Mouse (Mus musculus) lung, adult 10 weeks (tissue): Measurements from ENCODE around the gene Sri. TPM values are rescaled to one million over a fixed set of nuclear protein-coding genes. Genes with fewer than 3 reads are reported as not detected.

ENCODE experiments used
- polyA plus RNA-seq: library from polyadenylated mRNA; stranded (reverse); fragments of 350-450 nt; fragmentation: Illumina TruSeq; extraction: RNeasy Lipid Tissue Mini Kit (QIAGEN cat#74804); gene quantifications from one replicate; pipeline ENCODE4 v1.2.3, GENCODE M21; 2014; ENCODE audit warnings: low read depth, low replicate concordance; ENCODE audit not compliant: insufficient read depth

Sri gene
- polyA plus RNA-seq: 159 TPM

GRCm38 (mm10) chr5:8045855-8046254 lies at the start of gene Sri:
TSS of gene Sri (plus strand) at chr5:8046078.

Other genes starting within 250 kb of the Sri start
- 8.9 TPM for gene Steap4, start 85.6 kb upstream of the Sri start, polyA plus RNA-seq